ENCODE assay signal across 9 mouse cellular contexts in genomic region chr8:107324142-107324541, GRCm38 (mm10). TPM values are rescaled to one million over a fixed set of nuclear protein-coding genes. Genes with fewer than 3 reads are reported as not detected.
DNase-seq lines count a peak whose midpoint lies in the region; ATAC-seq and TF ChIP-seq lines count a peak whose summit lies in the region.
"Had no signal": no experiment of that assay in that cellular context is flagged by ENCODE, and none has a peak within 500 bp of the region (broad histone marks: within the 10 kb centered on the region; RNA-seq: fewer than 3 reads in every experiment).

No protein-coding gene starts in this region.

- no peaks in the 10 kb centered on the region; the same call in 1 of the 2 replicates for H3K4me1 ChIP-seq in kidney, embryonic 15.5 days
- H3K4me1 ChIP-seq in neural tube, embryonic 11.5 days (ENCODE audit: control insufficient read depth, insufficient read depth, low read length) = no peaks in the 10 kb centered on the region
- no peaks in the 10 kb centered on the region for H3K4me1 ChIP-seq in testis, adult 2 months (ENCODE audit: control insufficient read depth, insufficient read depth, low read length)

- no peaks in the 10 kb centered on the region for H3K9me3 ChIP-seq in kidney, embryonic 15.5 days (replicated peaks)
- no peaks in the 10 kb centered on the region for H3K9me3 ChIP-seq in neural tube, embryonic 11.5 days (ENCODE audit: control insufficient read depth, low read length)
- H3K9me3 ChIP-seq: heart, embryonic 13.5 days had no signal

- peaks cover 14% of the 10 kb centered on the region for H3K36me3 ChIP-seq in C2C12 (ENCODE audit: control insufficient read depth, insufficient read depth)
- H3K36me3 ChIP-seq in kidney, embryonic 15.5 days = no peaks in the 10 kb centered on the region; the same call in 1 of the 2 replicates
- H3K36me3 ChIP-seq in neural tube, embryonic 11.5 days (ENCODE audit: control insufficient read depth, insufficient read depth, low read length) = no peaks in the 10 kb centered on the region
- no peaks in the 10 kb centered on the region for H3K36me3 ChIP-seq in testis, adult 2 months (ENCODE audit: control insufficient read depth, insufficient read depth, low read length)

- no peak for TF ChIP-seq POLR2A in testis, adult 2 months (IDR thresholded peaks at IDR 0.05; ENCODE audit: control insufficient read depth, low read depth, low read length)

- no peak overlapping the region for H3K9ac ChIP-seq in kidney, embryonic 15.5 days
- no peak overlapping the region for H3K9ac ChIP-seq in neural tube, embryonic 11.5 days (ENCODE audit: low read length)
- H3K9ac ChIP-seq: heart, embryonic 13.5 days had no signal

- no peak overlapping the region for H3K4me2 ChIP-seq in kidney, embryonic 15.5 days
- H3K4me2 ChIP-seq in neural tube, embryonic 11.5 days (ENCODE audit: low read depth) = no peak overlapping the region
- H3K4me2 ChIP-seq: heart, embryonic 13.5 days had no signal

- peaks cover 92% of the 10 kb centered on the region for H3K79me2 ChIP-seq in C2C12 (ENCODE audit: control insufficient read depth, insufficient read depth)

- ATAC-seq in kidney, embryonic 15.5 days (replicated peaks; ENCODE audit: low FRiP score) = 0 out of 2 replicates have a peak, but pooled peaks have one; percentile 62
- ATAC-seq in neural tube, embryonic 11.5 days (ENCODE audit: insufficient read depth, low FRiP score, low TSS enrichment) = no peak

- WGBS in kidney, embryonic 15.5 days = 0% methylated on average over 1 of the region's 1 CpGs
- 3% methylated on average over 1 of the region's 1 CpGs for WGBS in neural tube, embryonic 11.5 days

- H3K4me3 ChIP-seq in C2C12 (ENCODE audit: insufficient read depth, poor library complexity, severe bottlenecking) = no peak overlapping the region
- H3K4me3 ChIP-seq in kidney, embryonic 15.5 days (replicated peaks) = no peak overlapping the region
- no peak overlapping the region for H3K4me3 ChIP-seq in neural tube, embryonic 11.5 days (ENCODE audit: low read depth, low read length)
- no peak overlapping the region for H3K4me3 ChIP-seq in testis, adult 2 months (ENCODE audit: control insufficient read depth, low read depth, low read length)
- H3K4me3 ChIP-seq: heart, embryonic 13.5 days had no signal

- peak; percentile 80 for DNase-seq in adrenal gland, adult 2 months
- DNase-seq in embryo, embryonic 11 days = peak; percentile 90
- DNase-seq in gonadal fat pad, adult 2 months (ENCODE audit: low read depth) = peak; percentile 23
- peak; percentile 72 for DNase-seq in liver
- DNase-seq in neural tube, embryonic 11.5 days (ENCODE audit: low spot score) = peak; percentile 78

- H3K79me3 ChIP-seq in C2C12 (ENCODE audit: low read depth) = peaks cover 57% of the 10 kb centered on the region

- no peak overlapping the region for H3K27ac ChIP-seq in kidney, embryonic 15.5 days
- no peak overlapping the region for H3K27ac ChIP-seq in neural tube, embryonic 11.5 days (ENCODE audit: low read depth, low read length)
- H3K27ac ChIP-seq in testis, adult 2 months (ENCODE audit: control insufficient read depth, insufficient read depth, low read depth, low read length) = no peak overlapping the region

- peak; percentile 79 for TF ChIP-seq CTCF in C2C12 (IDR thresholded peaks at IDR 0.05; ENCODE audit: control insufficient read depth, insufficient read depth, insufficient read length)
- TF ChIP-seq CTCF in testis, adult 2 months (IDR thresholded peaks at IDR 0.05; ENCODE audit: control insufficient read depth, insufficient read depth, insufficient replicate concordance, low read depth, low read length) = peak; percentile 52; the same call in 1 of the 2 replicates

- H3ac ChIP-seq in C2C12 (ENCODE audit: control insufficient read depth, insufficient read length, low read depth) = no peak overlapping the region

- no peaks in the 10 kb centered on the region for H3K27me3 ChIP-seq in C2C12 (ENCODE audit: control insufficient read depth, insufficient read depth, insufficient read length)
- H3K27me3 ChIP-seq in kidney, embryonic 15.5 days = no peaks in the 10 kb centered on the region
- H3K27me3 ChIP-seq in neural tube, embryonic 11.5 days (ENCODE audit: control insufficient read depth, insufficient read depth, low read length) = no peaks in the 10 kb centered on the region
- H3K27me3 ChIP-seq in testis, adult 2 months (ENCODE audit: control insufficient read depth, insufficient read depth, low read length) = no peaks in the 10 kb centered on the region
- H3K27me3 ChIP-seq: heart, embryonic 13.5 days had no signal

TF ChIP-seq in C2C12, 6 proteins besides CTCF, POLR2A, EP300 and RAD21:
- peak; percentile 38 for TF ChIP-seq USF1 (IDR thresholded peaks at IDR 0.05; ENCODE audit: low read depth)
- TF ChIP-seq CEBPB (IDR thresholded peaks at IDR 0.05; ENCODE audit: low read depth) = no peak

RNA-seq across cellular contexts. Expression of gene Nfat5, which starts 30.9 kb away (rescaled TPM):
- 13.6 TPM for polyA plus RNA-seq in C2C12 (2012; fragmentation: generic; extraction: Trizol)
- 100 to 1,000 TPM in 1 of 2 experiments, 10 to 100 TPM in 1; 89.8 to 141 TPM for total RNA-seq in adrenal gland, adult 2 months (2021)
- 31.2 and 33.9 TPM in 2 replicates for polyA plus RNA-seq in adrenal gland, adult 2 months (2012; rRNA removed)
- 23.6 and 29.1 TPM in 2 replicates for polyA plus RNA-seq in gonadal fat pad, adult 2 months (2012; rRNA removed)
- polyA plus RNA-seq in kidney, embryonic 15.5 days (2015; fragmentation: Nextera tagmentation; extraction: Ambion mirVana) = 27.2 and 29.3 TPM in 2 replicates
- polyA plus RNA-seq in neural tube, embryonic 11.5 days (2014; fragmentation: Nextera tagmentation; extraction: Ambion mirVana) = 8.8 and 11.2 TPM in 2 replicates
- 14.8 and 21.4 TPM in 2 replicates for polyA plus RNA-seq in testis, adult 2 months (2012; rRNA removed)

Comparison
In these comparisons a context has a peak if more than half of its experiments do, and no peak if none do; other contexts are left out.
1. DNase-seq: peak in every context shown above with its lines; median percentile 90 in embryo, embryonic 11 days; 80 in adrenal gland, adult 2 months; 78 in neural tube, embryonic 11.5 days; 72 in liver; 23 in gonadal fat pad, adult 2 months.